Mouse (Mus musculus) heart, adult 9 months (tissue): Measurements from ENCODE around the gene Sirt2.

Source experiments
- DNase-seq, 2 experiments: peaks; one replicate each; pipeline ENCODE4 v3.0.0; 2022; ENCODE audit warnings: low spot score in 2 of 2

Gene Sirt2

DNA sequence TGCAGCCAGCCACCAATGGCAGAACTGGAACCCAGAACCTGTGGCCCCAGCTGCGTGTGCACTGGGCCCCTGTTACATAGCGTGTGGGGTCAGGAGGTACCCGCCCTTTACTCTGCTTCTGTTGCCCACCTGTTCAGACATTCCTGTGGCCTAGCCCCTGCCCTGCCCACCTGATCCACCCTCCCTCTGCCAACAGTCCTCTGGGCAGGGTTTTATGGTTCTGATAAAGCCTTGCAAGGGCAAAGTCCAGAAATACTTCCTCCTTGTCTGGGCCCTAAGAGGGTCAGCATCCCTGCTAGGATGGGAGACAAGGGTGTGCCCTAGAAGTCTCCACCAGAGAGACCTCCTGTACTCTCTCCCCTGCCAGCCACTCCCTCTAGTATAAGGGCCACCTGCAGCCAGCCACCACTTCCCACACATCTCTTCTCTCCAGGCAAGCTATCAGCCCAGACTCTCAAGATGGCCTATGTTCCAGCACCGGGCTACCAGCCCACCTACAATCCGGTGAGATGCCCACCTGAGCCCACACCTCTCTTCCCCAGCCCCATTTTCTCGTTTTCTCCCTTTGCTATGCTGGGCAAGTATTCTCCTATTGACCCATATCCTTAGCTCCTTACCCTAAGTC is 67.3 kb downstream of the Sirt2 start, which contains the start of gene Lgals4:
Lgals4 (plus strand) TSS at position 132 of the 625 bp plus-strand sequence.
- no peak for DNase-seq

DNA sequence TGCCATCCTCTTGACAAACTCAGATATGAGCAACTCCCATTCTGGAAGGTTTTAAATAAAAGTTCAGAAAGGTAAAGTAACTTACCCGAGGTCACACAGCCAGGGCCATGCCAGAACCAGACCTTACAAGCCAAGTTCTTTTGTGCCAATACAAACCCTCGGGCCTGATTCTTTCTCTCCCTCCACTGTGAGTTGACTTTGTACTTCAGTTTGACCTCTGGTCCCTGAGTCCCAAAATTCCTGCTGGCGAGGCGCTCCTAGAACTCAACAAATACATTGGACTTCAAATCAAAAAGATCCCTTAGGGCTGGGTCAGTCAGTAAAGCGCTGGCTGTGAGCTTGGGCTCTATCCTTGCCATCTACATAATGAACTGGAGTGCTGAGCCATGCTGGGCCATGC is 70.4 kb downstream of the Sirt2 start:
- DNase-seq, result no peak
